Mouse (Mus musculus) liver, embryonic 14.5 days (tissue): ENCODE measurements around the gene 4921536K21Rik.

Source experiments
- CTCF ChIP-seq: IDR thresholded peaks from 2 replicates; pipeline ENCODE4 v1.5.1; 2016; ENCODE audit warnings: antibody characterized with exemption, low read depth, control low read depth
- EP300 ChIP-seq: IDR thresholded peaks from 2 replicates; pipeline ENCODE4 v1.6.1; 2016; ENCODE audit warnings: antibody characterized with exemption, low read depth

GRCm38 (mm10) chr11:3851872-3852271, 43.0 kb downstream of the 4921536K21Rik start:
- no peak for TF ChIP-seq CTCF
- TF ChIP-seq EP300 = no peak
